Mouse (Mus musculus) small intestine, adult 2 months (tissue): ENCODE measurements around the gene Foxo3. TPM values are rescaled to one million over a fixed set of nuclear protein-coding genes. Genes with fewer than 3 reads are reported as not detected.

Experiments used
- H3K27ac ChIP-seq: fragments of 200-500 bp; 2 replicates; pipeline ENCODE4 v1.5.1; 2012; ENCODE audit warnings: low read depth, low read length, control low read depth, inconsistent platforms; ENCODE audit not compliant: insufficient read depth
- H3K27me3 ChIP-seq: fragments of 200-500 bp; 2 replicates; pipeline ENCODE4 v1.6.1; 2012; ENCODE audit warnings: mild to moderate bottlenecking, moderate library complexity, low read length, inconsistent platforms; ENCODE audit not compliant: control insufficient read depth, insufficient read depth
- H3K36me3 ChIP-seq: fragments of 200-500 bp; 2 replicates; pipeline ENCODE4 v1.6.1; 2012; ENCODE audit warnings: mild to moderate bottlenecking, low read length, control low read depth, inconsistent platforms; ENCODE audit not compliant: control insufficient read depth, insufficient read depth
- H3K4me1 ChIP-seq: fragments of 200-500 bp; 2 replicates; pipeline ENCODE4 v1.6.1; 2012; ENCODE audit warnings: low read length, inconsistent platforms, mixed read lengths; ENCODE audit not compliant: control insufficient read depth, insufficient read depth, insufficient read length
- H3K4me3 ChIP-seq: fragments of 200-500 bp; 2 replicates; pipeline ENCODE4 v1.5.1; 2012; ENCODE audit warnings: low read depth, mild to moderate bottlenecking, control low read depth, inconsistent platforms, low read length, moderate library complexity
- CTCF ChIP-seq: fragments of 200-500 bp; IDR thresholded peaks from 2 replicates; pipeline ENCODE4 v1.5.1; 2012; ENCODE audit warnings: low read depth, mild to moderate bottlenecking, control low read depth, inconsistent platforms, low read length, moderate library complexity, mixed read lengths; ENCODE audit not compliant: insufficient replicate concordance, insufficient read length; ENCODE audit errors: extremely low read depth
- POLR2A ChIP-seq: fragments of 200-500 bp; IDR thresholded peaks from 2 replicates; pipeline ENCODE4 v1.6.1; 2012; ENCODE audit warnings: low read depth, mild to moderate bottlenecking, control low read depth, inconsistent platforms, low read length, moderate library complexity
- WGBS: fragments of 180-500 bp; shearing (Covaris S2); methylation state at CpG from one replicate; pipeline ENCODE4 v1.1.7; 2018; 5-methylcytosine and 5-hydroxymethylcytosine counted together
- polyA plus RNA-seq: library from polyadenylated mRNA; depleted of rRNA; stranded (reverse); fragments of >200 nt; gene quantifications from 2 replicates; pipeline ENCODE4 v1.2.3, GENCODE M21; 2012

Gene Foxo3
- polyA plus RNA-seq, 1 experiment = 49.5 TPM

- no peak overlapping the region for H3K27ac ChIP-seq
- no peak for TF ChIP-seq POLR2A
- no peak for TF ChIP-seq CTCF
- no peaks in the 10 kb centered on the region for H3K27me3 ChIP-seq
- WGBS = 58% methylated on average over 8 of the region's 8 CpGs
- peaks cover 15% of the 10 kb centered on the region; the same call in 1 of the 2 replicates for H3K4me1 ChIP-seq
- peaks cover 21% of the 10 kb centered on the region for H3K36me3 ChIP-seq
- H3K4me3 ChIP-seq = no peak overlapping the region
These were observed 16.0 kb downstream of the Foxo3 start for GRCm38 (mm10) chr10:42260523-42260922.

DNA sequence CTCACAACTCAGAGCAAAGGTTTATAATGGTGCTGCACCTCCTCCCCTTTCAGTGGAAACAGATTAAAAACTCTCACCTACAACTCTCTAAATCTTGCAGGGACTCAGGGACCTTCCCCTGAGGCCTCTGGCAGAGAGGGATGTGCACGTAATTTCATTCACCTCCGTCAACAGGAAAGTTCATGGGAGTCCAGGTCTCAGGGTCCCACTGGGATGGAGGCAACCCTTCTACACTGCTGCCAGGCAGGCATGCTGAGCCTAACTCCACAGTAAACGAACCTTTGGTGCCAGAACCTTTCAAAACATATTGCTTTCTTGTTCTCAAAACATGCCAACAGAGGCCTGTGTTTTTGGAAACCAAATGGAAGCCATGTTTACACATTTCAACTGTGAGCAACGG lies 17.0 kb downstream of the Foxo3 start:
- H3K27me3 ChIP-seq = no peaks in the 10 kb centered on the region
- 78% methylated on average over 4 of the region's 4 CpGs for WGBS
- TF ChIP-seq CTCF (no peak), POLR2A (no peak)

GRCm38 (mm10) chr10:42257985-42258384 lies 18.6 kb downstream of the Foxo3 start:
- H3K27me3 ChIP-seq = no peaks in the 10 kb centered on the region
- H3K4me1 ChIP-seq = peaks cover 14% of the 10 kb centered on the region; the same call in 1 of the 2 replicates
- WGBS = 86% methylated on average over 7 of the region's 7 CpGs
- no peak for TF ChIP-seq POLR2A
- no peak for TF ChIP-seq CTCF
- H3K4me3 ChIP-seq = no peak overlapping the region
- peaks cover 19% of the 10 kb centered on the region for H3K36me3 ChIP-seq
- H3K27ac ChIP-seq = no peak overlapping the region

More for the DNA sequence above, 17.0 kb downstream of the Foxo3 start:
- no peak overlapping the region for H3K4me3 ChIP-seq
- H3K36me3 ChIP-seq = peaks cover 19% of the 10 kb centered on the region
- H3K27ac ChIP-seq = no peak overlapping the region
- H3K4me1 ChIP-seq = peaks cover 15% of the 10 kb centered on the region; the same call in 1 of the 2 replicates

DNA sequence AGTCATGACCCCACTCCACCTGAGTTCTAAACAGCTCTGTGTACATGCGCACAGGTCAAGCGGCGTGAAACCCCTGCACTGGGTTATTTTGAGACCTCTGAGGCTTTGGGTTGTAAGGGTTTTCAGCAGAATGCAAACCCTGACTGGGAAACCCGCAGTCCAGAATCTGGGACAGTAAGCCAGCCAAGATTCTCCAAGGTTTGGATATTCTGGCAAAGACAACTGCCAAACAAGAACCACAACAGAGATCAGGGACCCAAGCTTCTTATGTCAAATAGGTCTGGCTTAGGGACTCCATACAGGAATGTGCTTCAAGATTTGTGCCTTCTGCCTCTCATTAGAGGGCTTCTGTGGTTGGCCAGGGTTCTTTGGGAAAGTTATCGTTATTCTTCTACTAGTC lies 21.8 kb downstream of the Foxo3 start:
- Histone ChIP-seq H3K36me3 (peaks cover 17% of the 10 kb centered on the region), H3K4me3 (no peak overlapping the region), H3K27ac (no peak overlapping the region), H3K4me1 (peaks cover 9% of the 10 kb centered on the region), H3K27me3 (no peaks in the 10 kb centered on the region)
- no peak for TF ChIP-seq POLR2A
- no peak for TF ChIP-seq CTCF
- WGBS = 87% methylated on average over 5 of the region's 5 CpGs

DNA sequence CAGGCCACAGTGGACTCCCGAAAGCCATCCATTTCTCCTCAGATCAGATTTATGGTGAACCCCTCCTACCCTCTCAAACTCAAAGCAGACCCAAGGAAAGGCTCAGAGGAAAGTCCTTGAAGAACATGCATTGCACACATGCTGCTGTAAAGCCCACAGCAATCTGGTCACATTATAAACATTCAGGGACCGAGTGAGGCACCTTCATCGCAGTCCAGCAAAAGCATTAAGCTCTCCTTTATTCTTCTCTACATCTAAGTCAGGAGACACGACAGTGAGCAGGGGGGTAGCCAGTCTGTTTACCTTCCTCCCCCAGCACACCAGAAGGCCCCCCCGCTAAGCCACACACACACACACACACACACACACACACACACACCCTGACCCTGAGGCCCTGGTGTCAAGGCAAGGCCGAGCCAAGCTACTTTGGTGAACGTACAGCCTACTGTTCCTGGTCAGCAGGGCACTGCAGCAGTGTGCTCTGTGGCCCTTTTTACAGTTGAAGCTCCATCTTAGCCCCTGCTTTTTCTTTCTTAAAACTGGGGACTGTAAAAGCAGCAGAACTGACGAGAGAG lies 24.7 kb downstream of the Foxo3 start:
- H3K4me3 ChIP-seq = no peak overlapping the region
- H3K4me1 ChIP-seq = peaks cover 13% of the 10 kb centered on the region
- 0 out of 2 replicates have a peak, but pooled peaks cover 6% of the 10 kb centered on the region for H3K36me3 ChIP-seq
- 68% methylated on average over 8 of the region's 8 CpGs for WGBS
- TF ChIP-seq POLR2A = no peak
- no peak for TF ChIP-seq CTCF
- H3K27me3 ChIP-seq = no peaks in the 10 kb centered on the region
- peak overlapping the region; percentile 24; the same call in 1 of the 2 replicates for H3K27ac ChIP-seq

GRCm38 (mm10) chr10:42251203-42251602 lies 25.4 kb downstream of the Foxo3 start:
- Histone ChIP-seq H3K36me3 (0 out of 2 replicates have a peak, but pooled peaks cover 5% of the 10 kb centered on the region), H3K4me1 (peaks cover 13% of the 10 kb centered on the region), H3K27ac (peak overlapping the region; percentile 69; the same call in 1 of the 2 replicates), H3K27me3 (no peaks in the 10 kb centered on the region), H3K4me3 (no peak overlapping the region)
- no peak for TF ChIP-seq POLR2A
- no peak for TF ChIP-seq CTCF
- WGBS = 50% methylated on average over 7 of the region's 7 CpGs

- no peaks in the 10 kb centered on the region for H3K36me3 ChIP-seq
- H3K27ac ChIP-seq = no peak overlapping the region
- TF ChIP-seq POLR2A = no peak
- TF ChIP-seq CTCF = no peak
- WGBS = 83% methylated on average over 2 of the region's 2 CpGs
- H3K4me1 ChIP-seq = peaks cover 13% of the 10 kb centered on the region
- H3K27me3 ChIP-seq = no peaks in the 10 kb centered on the region
- no peak overlapping the region for H3K4me3 ChIP-seq
These were observed 26.6 kb downstream of the Foxo3 start for GRCm38 (mm10) chr10:42249965-42250364.
